Mouse (Mus musculus) CH12.LX (cell line): ENCODE data around the gene Exoc3l2. TPM values are rescaled to one million over a fixed set of nuclear protein-coding genes. Genes with fewer than 3 reads are reported as not detected.
"Not testable (repeated sequence)": the region's sequence is repeated elsewhere in the genome, so short reads cannot be mapped to it uniquely, and the experiment has no call there.

Experiments used
- DNase-seq: peaks from one replicate; pipeline ENCODE4 v3.0.0-alpha.2; 2013; ENCODE audit errors: extremely low read depth
- H3K27ac ChIP-seq: 2 replicates; pipeline ENCODE4 v1.5.1; 2012; ENCODE audit warnings: low read depth, mild to moderate bottlenecking, control low read depth, moderate library complexity; ENCODE audit not compliant: insufficient read depth
- H3K27me3 ChIP-seq: replicated peaks from 2 replicates; pipeline ENCODE3; 2012; ENCODE audit warnings: inconsistent platforms
- H3K36me3 ChIP-seq, 2 experiments: replicated peaks in 1 of 2; 2 replicates each; pipeline versions ENCODE3 to v1.6.1; 2012; ENCODE audit warnings: inconsistent platforms in 1 of 2, low read length in 1 of 2, mild to moderate bottlenecking in 1 of 2, mixed read lengths in 1 of 2, moderate library complexity in 1 of 2; ENCODE audit not compliant: control insufficient read depth in 1 of 2, insufficient read depth in 1 of 2
- H3K4me1 ChIP-seq, 2 experiments: 2 replicates each; pipeline ENCODE4 v1.6.1; 2012; ENCODE audit warnings: inconsistent platforms in 1 of 2, moderate library complexity in 1 of 2; ENCODE audit not compliant: insufficient read depth in 2 of 2, control insufficient read depth in 1 of 2
- H3K4me2 ChIP-seq: 2 replicates; pipeline ENCODE4 v1.6.1; 2012; ENCODE audit warnings: low read depth, mild to moderate bottlenecking, control low read depth; ENCODE audit not compliant: poor library complexity, insufficient read depth, severe bottlenecking
- H3K4me3 ChIP-seq, 3 experiments: fragments of 150-350 bp in 1 of 3; sonication (generic) in 1 of 3; replicated peaks in 1 of 3; 2 replicates each; pipeline versions ENCODE3 to v1.5.1; 2011 to 2012; ENCODE audit warnings: low read depth in 2 of 3, low read length in 2 of 3, mild to moderate bottlenecking in 2 of 3, moderate library complexity in 2 of 3, control low read depth in 1 of 3, improper control_type of control experiment in 1 of 3, inconsistent platforms in 1 of 3, mixed read lengths in 1 of 3; ENCODE audit not compliant: poor library complexity in 1 of 3
- H3K79me2 ChIP-seq: replicated peaks from 2 replicates; pipeline ENCODE4 v1.6.1; 2012; ENCODE audit warnings: mild to moderate bottlenecking, moderate library complexity; ENCODE audit not compliant: control insufficient read depth, poor library complexity, insufficient read depth, severe bottlenecking; ENCODE audit errors: extremely low read depth
- H3K9ac ChIP-seq: 2 replicates; pipeline ENCODE4 v1.6.1; 2012; ENCODE audit warnings: low read depth, mild to moderate bottlenecking, control low read depth, moderate library complexity; ENCODE audit not compliant: insufficient read depth
- H3K9me3 ChIP-seq: replicated peaks from 2 replicates; pipeline ENCODE3; 2012; ENCODE audit warnings: low read length, inconsistent platforms, mixed read lengths
- BHLHE40 ChIP-seq: IDR thresholded peaks from 2 replicates; pipeline ENCODE4 v1.6.1; 2011; ENCODE audit warnings: mild to moderate bottlenecking, low read depth, low read length, improper control_type of control experiment
- CHD1 ChIP-seq: IDR thresholded peaks from 2 replicates; pipeline ENCODE4 v1.6.1; 2012; ENCODE audit warnings: low read depth, low read length, improper control_type of control experiment, inconsistent platforms
- ELF1 ChIP-seq: IDR thresholded peaks from 2 replicates; pipeline ENCODE4 v1.6.1; 2014; ENCODE audit warnings: low read depth, mild to moderate bottlenecking, inconsistent platforms, low read length, improper control_type of control experiment
- EP300 ChIP-seq: IDR thresholded peaks from 2 replicates; pipeline ENCODE4 v1.6.1; 2011; ENCODE audit warnings: low read length, improper control_type of control experiment
- ETS1 ChIP-seq: conservative IDR thresholded peaks from 2 replicates; pipeline ENCODE4 v1.6.1; 2012; ENCODE audit warnings: low read depth, mild to moderate bottlenecking, inconsistent platforms, low read length, improper control_type of control experiment, moderate library complexity
- IRF4 ChIP-seq: IDR thresholded peaks from 2 replicates; pipeline ENCODE4 v1.6.1; 2014; ENCODE audit warnings: low read depth, mild to moderate bottlenecking, inconsistent platforms, low read length, improper control_type of control experiment
- KAT2A ChIP-seq: IDR thresholded peaks from 2 replicates; pipeline ENCODE4 v1.6.1; 2012; ENCODE audit warnings: low read length, improper control_type of control experiment, inconsistent platforms; ENCODE audit not compliant: insufficient replicate concordance
- MAFK ChIP-seq: IDR thresholded peaks from 2 replicates; pipeline ENCODE4 v1.6.1; 2011; ENCODE audit warnings: low read length, improper control_type of control experiment; ENCODE audit not compliant: insufficient replicate concordance
- MAX ChIP-seq: IDR thresholded peaks from 2 replicates; pipeline ENCODE4 v1.6.1; 2011; ENCODE audit warnings: low read length, improper control_type of control experiment
- MEF2A ChIP-seq: IDR thresholded peaks from 2 replicates; pipeline ENCODE4 v1.6.1; 2014; ENCODE audit warnings: low read depth, mild to moderate bottlenecking, inconsistent platforms, low read length, improper control_type of control experiment, borderline replicate concordance
- MYC ChIP-seq: IDR thresholded peaks from 2 replicates; pipeline ENCODE4 v1.6.1; 2011; ENCODE audit warnings: low read depth, mild to moderate bottlenecking, improper control_type of control experiment, low read length
- TBP ChIP-seq: conservative IDR thresholded peaks from 2 replicates; pipeline ENCODE4 v1.6.1; 2011; ENCODE audit warnings: low read depth, low read length, improper control_type of control experiment
- USF1 ChIP-seq: IDR thresholded peaks from 2 replicates; pipeline ENCODE4 v1.6.1; 2014; ENCODE audit warnings: low read depth, mild to moderate bottlenecking, inconsistent platforms, low read length, improper control_type of control experiment
- ZNF384 ChIP-seq: IDR thresholded peaks from 2 replicates; pipeline ENCODE4 v1.6.1; 2012; ENCODE audit warnings: low read depth, low read length, improper control_type of control experiment, inconsistent platforms
- dilution Hi-C: fragments of 300-500 bp; cut with MboI; formaldehyde crosslinking; loops from 2 replicates; pipeline ENCODE4 v1.14.3; 2020; ENCODE audit warnings: low sequenced_read_pairs; ENCODE audit not compliant: extremely low pct_unique_long_range_greater_than_20kb, extremely low pct_ligation_motif_present
- in situ Hi-C: fragments of 300-500 bp; cut with MboI; formaldehyde crosslinking; loops from 3 replicates; pipeline ENCODE4 v1.14.3; 2019; ENCODE audit warnings: low sequenced_read_pairs, low pct_ligation_motif_present, low pct_unique_long_range_greater_than_20kb, mixed read lengths
- polyA plus RNA-seq: library from polyadenylated mRNA; unstranded; fragments of >175 nt; gene quantifications from 2 replicates; pipeline ENCODE4 v1.2.1, GENCODE M21; 2012; ENCODE audit warnings: low read depth; ENCODE audit not compliant: insufficient read length
- total RNA-seq, 2 experiments: library from RNA; depleted of rRNA; stranded (reverse); fragments of 300-350 nt in 1 of 2; fragments of >200 nt in 1 of 2; gene quantifications; 2 replicates each; pipeline ENCODE4 v1.2.3; 2012 to 2014

The Exoc3l2 gene
- total and polyA plus RNA-seq, 3 experiments, result 0.08 TPM; not detected in 2

GRCm38 (mm10) chr7:19511934-19512333, 48.8 kb downstream of the Exoc3l2 start:
- peak; percentile 83 for TF ChIP-seq TBP
- H3K27me3 ChIP-seq, H3K9me3 ChIP-seq, H3K4me3 ChIP-seq, H3K9ac ChIP-seq, in situ Hi-C loops, dilution Hi-C loops, H3K4me2 ChIP-seq: not testable (repeated sequence)
- peaks cover 30 to 71% of the 10 kb centered on the region in 2 experiments for H3K4me1 ChIP-seq
- peak; percentile 51 for DNase-seq
- H3K36me3 ChIP-seq, result peaks cover 0 to 33% of the 10 kb centered on the region in 2 experiments
- peak overlapping the region; percentile 4; the same call in 1 of the 2 replicates for H3K27ac ChIP-seq
- H3K79me2 ChIP-seq, result peaks cover 14% of the 10 kb centered on the region

GRCm38 (mm10) chr7:19512353-19512752, 49.2 kb downstream of the Exoc3l2 start:
- Histone ChIP-seq H3K4me3 (peak overlapping the region in 1 of 3 experiments; percentile 17), H3K4me1 (peaks cover 30 to 72% of the 10 kb centered on the region in 2 experiments), H3K9me3 (no peaks in the 10 kb centered on the region), H3K36me3 (peaks cover 0 to 29% of the 10 kb centered on the region in 2 experiments), H3K79me2 (peaks cover 14% of the 10 kb centered on the region), H3K27ac (peak overlapping the region; percentile 69), H3K27me3 (no peaks in the 10 kb centered on the region), H3K9ac (no peak overlapping the region; the same call in 1 of the 2 replicates), H3K4me2 (peak overlapping the region; percentile 54; the same call in 1 of the 2 replicates)
- peak; percentile 69 for DNase-seq
- dilution Hi-C loops, result no loop called here
- TF ChIP-seq CHD1 (no peak), KAT2A (0 out of 2 replicates have a peak, but pooled peaks have one; percentile 42), USF1 (peak; percentile 24), MYC (0 out of 2 replicates have a peak, but pooled peaks have one; percentile 56), MAFK (0 out of 2 replicates have a peak, but pooled peaks have one; percentile 25), BHLHE40 (peak; percentile 89), ETS1 (peak; percentile 25), IRF4 (0 out of 2 replicates have a peak, but pooled peaks have one; percentile 17), MEF2A (no peak; the same call in 1 of the 2 replicates), ZNF384 (peak; percentile 74), EP300 (0 out of 2 replicates have a peak, but pooled peaks have one; percentile 32), MAX (peak; percentile 58; the same call in 1 of the 2 replicates), ELF1 (no peak)
- in situ Hi-C loops, result no loop called here
